Mouse (Mus musculus): Measurements from ENCODE around the gene Lmntd2.
"Not testable (repeated sequence)": the region's sequence is repeated elsewhere in the genome, so short reads cannot be mapped to it uniquely, and the experiment has no call there.

Lmntd2 gene

GRCm38 (mm10) chr7:141213605-141214235 is at the start of gene Lmntd2:
TSS of gene Lmntd2 (minus strand) at chr7:141214080.
- DNase-seq (ENCODE audit: low spot score) = no peak

DNA sequence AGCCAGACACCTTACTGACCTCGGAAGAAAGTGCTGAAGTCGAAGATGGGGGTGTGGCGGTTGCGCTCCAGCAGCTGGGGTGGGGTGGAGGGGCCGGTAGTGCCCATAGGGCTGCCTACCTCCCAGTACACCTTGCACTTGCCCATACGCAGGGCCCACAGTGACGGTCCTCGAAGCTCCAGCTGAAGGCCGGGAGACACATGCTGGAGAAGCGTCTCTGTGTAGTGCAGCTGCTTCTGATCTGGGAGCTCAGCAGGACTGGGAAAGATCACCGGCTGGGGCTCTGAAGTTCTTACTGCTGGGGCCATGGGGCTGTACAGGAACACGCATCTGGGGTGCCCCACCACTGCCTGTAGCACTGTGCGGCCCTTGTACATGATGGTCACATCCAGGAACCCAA is 49.8 kb upstream of the Lmntd2 start:
- no peak for DNase-seq (ENCODE audit: low spot score)

GRCm38 (mm10) chr7:141261480-141261879 is 47.6 kb upstream of the Lmntd2 start:
- DNase-seq (ENCODE audit: low spot score) = no peak

DNA sequence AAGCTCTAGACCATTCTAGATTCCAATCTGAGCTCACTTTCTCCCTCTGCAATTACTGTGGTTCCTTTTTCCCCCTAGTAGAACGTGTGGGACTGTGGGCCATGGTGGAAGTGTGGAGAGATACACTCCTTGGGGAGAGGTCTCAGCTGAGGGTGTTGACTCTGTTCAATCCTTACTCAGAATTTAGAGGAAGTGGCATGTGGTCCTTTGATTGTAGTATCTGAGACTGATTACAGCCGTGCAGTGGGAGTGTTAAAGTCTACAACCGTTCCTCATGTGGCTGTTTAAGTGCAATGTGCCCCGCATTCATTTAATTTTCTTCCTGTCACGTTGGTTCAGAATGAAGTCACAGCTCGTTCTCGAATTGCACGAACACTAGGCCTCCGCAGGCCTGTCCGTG is 42.3 kb upstream of the Lmntd2 start:
- no peak for DNase-seq (ENCODE audit: low spot score)

DNA sequence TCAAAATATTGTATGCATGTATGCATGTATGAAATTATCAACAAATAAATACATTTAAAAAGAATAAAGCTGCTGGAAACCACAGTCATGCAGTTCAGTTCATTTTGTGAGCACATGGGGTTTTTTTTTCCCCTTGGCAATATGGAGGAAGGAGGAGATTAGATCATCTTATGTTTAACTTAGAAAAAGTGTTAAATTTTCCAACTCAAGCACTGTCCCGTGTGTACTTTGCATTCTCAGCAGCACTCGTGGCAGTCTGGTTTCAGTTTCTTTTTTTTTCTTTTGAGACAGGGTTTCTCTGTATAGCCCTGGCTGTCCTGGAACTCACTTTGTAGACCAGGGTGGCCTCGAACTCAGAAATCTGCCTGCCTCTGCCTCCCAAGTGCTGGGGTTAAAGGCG is 36.6 kb upstream of the Lmntd2 start:
- not testable (repeated sequence) for DNase-seq (ENCODE audit: low spot score)

DNA sequence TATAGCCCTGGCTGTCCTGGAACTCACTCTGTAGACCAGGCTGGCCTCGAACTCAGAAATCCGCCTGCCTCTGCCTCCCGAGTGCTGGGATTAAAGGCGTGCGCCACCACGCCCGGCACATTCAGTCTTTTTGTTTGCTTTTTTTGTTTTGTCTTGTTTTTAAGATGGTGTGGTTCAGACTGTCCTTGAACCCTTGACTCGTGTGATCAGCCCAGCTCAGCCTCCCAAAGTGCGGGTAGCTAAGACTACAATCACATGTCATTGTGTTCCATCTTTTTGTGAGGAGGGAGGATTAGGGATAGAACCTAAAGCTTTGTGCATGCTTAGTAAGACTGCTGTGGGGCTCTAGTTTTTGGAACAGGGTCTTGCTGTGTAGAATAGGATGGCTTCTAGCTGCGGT is 17.7 kb upstream of the Lmntd2 start:
- no peak for DNase-seq (ENCODE audit: low spot score)

DNA sequence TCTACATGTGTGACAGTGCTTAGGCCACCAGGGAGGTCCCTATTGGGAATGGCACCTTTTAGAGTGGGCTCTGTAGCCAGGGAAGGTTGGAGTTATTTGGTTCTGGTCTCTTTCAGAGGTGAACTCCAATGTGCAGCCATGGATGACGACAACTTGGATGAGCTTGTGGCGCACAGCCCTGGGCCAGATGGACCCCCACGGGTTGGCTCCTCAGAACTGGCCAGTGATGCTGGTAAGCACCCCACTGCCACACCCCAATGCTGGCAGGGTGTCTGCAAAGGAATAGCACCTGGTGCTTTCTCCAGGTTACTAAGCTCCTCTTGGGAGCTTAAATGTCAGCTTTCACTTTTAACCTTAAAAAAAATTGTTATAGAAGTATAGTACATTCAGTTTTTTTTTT is 17.2 kb upstream of the Lmntd2 start:
- no peak for DNase-seq (ENCODE audit: low spot score)

DNA sequence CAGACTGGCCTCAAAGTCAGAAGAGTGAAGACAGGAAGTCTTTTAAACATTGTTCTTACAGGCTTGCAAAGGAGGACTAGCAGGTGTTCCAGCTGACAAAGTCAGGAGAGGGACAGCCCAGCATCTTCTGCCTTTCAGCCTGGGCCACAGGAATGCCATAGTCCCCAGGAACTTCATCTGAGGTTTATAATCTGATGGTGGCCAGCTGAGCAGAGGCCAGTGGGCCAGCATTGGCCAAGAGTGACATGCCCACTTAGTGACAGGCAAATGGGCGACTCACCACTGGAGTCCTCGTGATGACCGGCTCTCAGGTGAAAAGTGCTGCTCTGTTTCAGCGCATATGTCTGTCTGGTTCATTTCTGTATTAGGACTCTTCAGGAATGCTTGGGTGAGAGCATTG is 16.7 kb upstream of the Lmntd2 start:
- no peak for DNase-seq (ENCODE audit: low spot score)

GRCm38 (mm10) chr7:141229702-141230101 is 15.8 kb upstream of the Lmntd2 start:
- no peak for DNase-seq (ENCODE audit: low spot score)

DNA sequence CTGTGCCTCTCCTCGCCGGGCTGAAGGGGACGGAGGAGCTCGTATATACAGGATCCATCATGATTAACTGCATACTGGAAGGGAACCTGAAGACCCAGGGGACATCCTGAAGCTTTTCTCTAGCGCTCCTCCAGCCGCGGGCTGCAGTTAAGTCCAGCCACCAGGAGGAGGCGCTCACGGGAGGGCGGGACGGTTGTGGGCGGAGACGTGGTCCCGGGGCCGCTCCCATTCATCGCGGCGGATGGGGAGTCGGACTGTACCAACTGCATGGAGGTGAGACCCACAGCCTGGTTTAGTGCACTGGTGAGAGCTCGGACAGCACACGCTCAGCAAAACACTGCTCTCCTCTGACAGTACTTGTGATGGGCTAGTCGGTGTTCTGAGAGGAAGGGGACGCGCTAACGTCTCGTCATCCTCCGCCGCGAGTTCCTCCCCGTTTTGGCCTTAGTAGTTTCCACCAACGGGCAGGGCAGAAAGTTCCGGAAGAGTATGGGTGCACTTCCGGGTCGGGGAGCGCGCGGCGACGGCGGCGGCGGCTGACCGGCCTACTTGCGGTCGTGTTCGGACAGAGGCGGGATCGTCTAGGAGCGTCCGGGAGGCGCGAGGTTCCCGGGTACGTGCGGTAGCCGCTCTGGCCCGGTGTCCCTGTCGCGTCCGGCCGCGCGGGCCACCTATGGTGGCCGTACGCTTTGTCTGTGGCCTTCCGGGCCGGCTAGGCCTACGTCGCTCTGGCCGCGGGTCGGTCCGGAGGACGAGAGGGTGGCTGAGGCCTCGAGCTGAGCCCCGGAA is 14.6 kb upstream of the Lmntd2 start, which contains the start of gene Phrf1:
Gene Phrf1, plus strand, starts transcription at position 506 of the 789 bp plus-strand sequence.
- peak; percentile 87 for DNase-seq (ENCODE audit: low spot score)

GRCm38 (mm10) chr7:141227796-141228195 is 13.9 kb upstream of the Lmntd2 start:
- no peak for DNase-seq (ENCODE audit: low spot score)

DNA sequence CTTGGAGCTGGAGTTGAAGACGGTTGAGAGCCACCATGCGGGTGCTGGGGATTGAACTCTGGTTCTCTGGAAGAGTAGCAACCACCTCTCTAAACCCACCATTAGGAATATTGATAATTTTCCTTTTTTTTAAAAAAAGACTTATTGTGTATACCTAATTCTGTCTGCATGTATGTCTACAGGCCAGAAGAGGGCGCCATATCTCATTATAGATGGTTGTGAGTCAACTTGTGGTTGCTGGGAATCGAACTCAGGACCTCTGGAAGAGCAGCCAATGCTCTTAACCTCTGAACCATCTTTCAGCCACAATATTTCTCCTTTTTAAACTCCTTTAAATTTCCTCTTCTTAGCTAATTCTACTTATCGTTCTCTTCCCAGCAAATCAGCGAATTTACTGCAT is 12.7 kb upstream of the Lmntd2 start:
- DNase-seq (ENCODE audit: low spot score) = no peak

DNA sequence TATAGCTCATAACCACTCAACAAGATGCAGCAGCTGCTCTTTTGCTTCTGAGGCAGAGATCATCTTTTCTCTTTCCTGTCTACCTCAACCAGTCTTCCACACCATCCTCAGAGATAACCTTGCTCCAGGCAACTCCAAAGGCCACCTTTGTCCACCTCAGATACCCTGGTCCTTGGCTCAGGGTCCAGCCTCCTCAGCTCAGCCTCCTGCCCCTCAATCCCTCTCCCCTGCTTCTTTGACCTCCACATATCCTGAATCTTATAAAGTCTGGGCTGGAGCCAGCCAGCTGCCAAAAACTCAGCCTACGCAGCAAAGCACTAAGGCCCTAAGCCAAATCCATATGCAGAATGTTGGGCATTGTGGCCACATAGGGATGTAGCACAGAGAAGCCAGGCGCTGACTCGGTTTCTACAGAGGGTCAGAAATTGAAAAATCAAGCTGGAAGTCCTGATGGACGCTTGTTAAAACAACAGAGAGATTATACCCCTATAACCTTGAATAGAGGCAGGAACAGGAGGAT is 8.9 kb upstream of the Lmntd2 start:
- no peak for DNase-seq (ENCODE audit: low spot score)

DNA sequence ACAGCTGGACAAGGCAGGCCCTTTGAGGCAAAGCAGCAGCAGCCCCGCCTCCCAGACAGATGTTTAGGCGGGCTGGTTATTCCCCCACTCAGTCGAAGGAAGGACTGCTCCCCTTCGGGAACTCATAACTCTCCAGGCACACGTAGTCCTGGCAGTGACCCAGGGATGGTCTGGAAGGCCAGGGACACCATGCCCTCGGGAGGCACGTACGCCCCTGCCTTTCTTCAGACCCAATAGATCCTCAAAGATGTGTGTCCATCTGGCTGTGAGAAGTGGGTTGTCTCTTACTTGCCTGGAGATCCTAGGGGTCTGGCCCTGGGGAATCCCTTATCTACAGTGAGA is 8.2 kb upstream of the Lmntd2 start:
- no peak for DNase-seq (ENCODE audit: low spot score)

DNA sequence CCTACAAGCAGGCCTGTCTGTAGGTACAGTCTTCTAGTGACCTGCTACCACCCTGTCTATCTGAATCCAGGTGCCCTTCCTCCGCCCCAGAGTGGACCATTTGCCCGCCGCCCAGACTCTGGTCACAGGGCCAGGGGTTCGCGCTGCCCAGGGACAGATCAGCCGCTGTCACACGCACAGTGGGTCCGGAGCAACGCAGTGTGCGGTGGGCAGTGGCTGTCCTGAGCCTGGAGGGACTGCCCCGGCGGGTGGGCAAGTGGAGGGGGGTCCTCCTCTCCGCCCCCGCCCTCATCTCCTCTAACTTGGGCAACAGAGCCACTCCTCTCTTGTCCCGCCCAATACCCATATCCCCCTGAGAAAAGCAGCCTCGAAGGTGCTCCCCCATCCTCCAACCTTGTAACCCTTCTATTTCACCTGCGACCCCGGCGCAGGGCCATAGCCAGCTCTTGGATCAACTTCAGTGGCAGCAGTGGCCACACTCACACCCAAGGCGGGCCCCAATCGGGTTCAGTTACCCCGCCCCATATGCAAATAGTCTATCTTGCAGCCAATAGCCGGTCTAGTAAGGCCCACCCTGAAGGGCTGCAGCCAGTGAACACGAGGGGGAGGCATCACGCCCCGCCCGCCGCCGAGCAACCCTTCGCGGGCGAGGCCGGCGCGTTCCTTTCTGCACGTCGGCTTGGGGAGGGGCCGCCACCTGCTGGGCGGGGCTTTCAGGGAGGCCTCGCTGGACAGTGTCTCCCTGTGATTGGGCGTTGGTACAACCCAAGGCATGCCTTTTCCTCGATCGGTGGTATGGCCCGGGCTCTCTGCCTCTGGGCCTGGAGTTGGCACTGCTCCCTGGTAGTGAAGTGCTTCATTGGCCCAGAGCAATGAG is 7.6 kb upstream of the Lmntd2 start:
- peak; percentile 82 for DNase-seq (ENCODE audit: low spot score)

DNA sequence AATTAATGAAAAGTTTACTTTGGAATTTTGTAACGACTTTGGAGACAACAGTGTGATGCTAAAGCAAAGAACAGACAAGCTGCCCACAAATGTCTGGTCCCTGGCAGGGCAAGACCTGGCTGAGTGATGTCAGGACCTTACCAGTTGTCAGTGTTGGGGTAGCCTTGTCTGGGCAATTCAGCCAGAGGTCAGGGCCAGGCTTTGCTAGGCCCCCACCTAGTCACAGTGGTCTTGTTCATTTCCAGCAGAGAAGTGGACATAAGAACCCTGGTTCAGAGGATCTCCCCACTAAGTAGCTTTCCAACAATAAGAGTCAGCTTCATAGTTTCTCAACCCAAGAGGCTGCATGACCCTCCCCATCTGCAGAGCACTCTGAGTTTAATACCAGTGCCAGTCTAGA is 6.5 kb upstream of the Lmntd2 start:
- DNase-seq (ENCODE audit: low spot score) = no peak

- DNase-seq (ENCODE audit: low spot score) = no peak
These were observed 5.7 kb upstream of the Lmntd2 start for GRCm38 (mm10) chr7:141219558-141220099.

GRCm38 (mm10) chr7:141218557-141219133 is 4.8 kb upstream of the Lmntd2 start:
- DNase-seq (ENCODE audit: low spot score) = no peak

- DNase-seq (ENCODE audit: low spot score) = no peak
These were observed 4.3 kb upstream of the Lmntd2 start for GRCm38 (mm10) chr7:141218141-141218540.

DNA sequence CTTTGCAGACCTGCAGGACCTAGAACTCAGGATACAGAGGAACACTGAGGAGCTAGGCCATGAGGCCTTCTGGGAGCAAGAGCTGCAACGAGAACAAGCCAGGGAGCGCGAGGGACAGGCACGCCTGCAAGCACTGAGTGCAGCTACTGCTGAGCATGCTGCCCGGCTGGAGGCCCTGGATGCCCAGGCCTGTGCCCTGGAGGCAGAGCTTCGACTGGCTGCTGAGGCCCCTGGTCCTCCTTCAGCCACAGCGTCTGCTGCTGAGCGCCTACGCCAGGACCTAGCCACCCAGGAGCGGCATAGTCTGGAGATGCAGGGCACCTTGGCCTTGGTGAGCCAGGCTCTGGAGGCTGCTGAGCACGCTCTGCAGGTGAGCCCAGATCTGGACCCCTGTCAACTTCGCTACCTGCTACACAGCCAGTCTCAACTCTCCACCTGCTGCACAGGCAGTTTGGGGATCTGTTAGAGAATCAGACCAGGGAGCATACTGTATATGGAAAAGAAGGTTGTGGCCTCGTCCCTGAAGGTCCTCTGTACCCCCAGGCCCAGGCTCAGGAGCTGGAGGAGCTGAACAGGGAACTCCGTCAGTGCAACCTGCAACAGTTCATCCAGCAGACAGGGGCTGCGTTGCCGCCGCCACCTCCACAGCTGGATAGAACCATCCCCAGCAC is 3.6 kb upstream of the Lmntd2 start:
- no peak for DNase-seq (ENCODE audit: low spot score)

GRCm38 (mm10) chr7:141216894-141217293 is 3.0 kb upstream of the Lmntd2 start:
- no peak for DNase-seq (ENCODE audit: low spot score)

Measured in T-cell, adult 2 months (primary cell).